Mouse (Mus musculus) myocyte (in vitro differentiated cells): Measurements from ENCODE around the gene Gm11562.

Experiments
- CEBPB ChIP-seq: IDR thresholded peaks from 2 replicates; pipeline ENCODE4 v1.6.1; 2011; ENCODE audit warnings: mild to moderate bottlenecking, moderate library complexity; ENCODE audit not compliant: poor library complexity, insufficient read depth, severe bottlenecking
- MYOD1 ChIP-seq, 3 experiments: IDR thresholded peaks; one replicate each; pipeline ENCODE4 v1.6.1; 2011; ENCODE audit warnings: control low read depth in 2 of 3, low read depth in 2 of 3, mild to moderate bottlenecking in 2 of 3, moderate library complexity in 1 of 3; ENCODE audit not compliant: insufficient read length in 2 of 3, control insufficient read depth in 1 of 3
- POLR2A ChIP-seq: IDR thresholded peaks from one replicate; pipeline ENCODE4 v1.6.1; 2011; ENCODE audit warnings: low read depth, mild to moderate bottlenecking, control low read depth, moderate library complexity; ENCODE audit not compliant: insufficient read length

DNA sequence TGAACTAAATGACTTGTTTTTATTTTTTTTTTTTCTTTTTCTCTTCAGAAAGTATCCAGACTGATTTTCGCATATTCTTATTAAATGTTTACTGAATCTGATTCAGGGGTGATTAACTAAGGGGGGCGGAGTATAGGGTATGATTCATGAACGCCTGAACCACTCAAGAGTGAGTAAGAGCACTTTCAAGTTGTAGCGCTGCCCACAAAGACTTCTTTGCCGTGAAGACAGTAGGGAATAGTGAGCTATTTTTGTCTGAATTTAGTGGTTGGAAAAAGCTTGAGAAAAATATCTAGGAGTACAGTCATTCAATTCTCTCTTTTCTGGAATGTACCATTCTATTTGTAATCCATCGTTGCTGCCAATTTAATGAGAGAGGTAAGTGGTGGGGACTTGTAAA, 38.7 kb downstream of the Gm11562 start:
- TF ChIP-seq POLR2A (no peak), MYOD1 (IDR thresholded peaks at IDR 0.05; ENCODE audit: control insufficient read depth in 1 of 3, insufficient read length in 2 of 3, low read depth in 2 of 3) (no peak), CEBPB (no peak)
